Comparison of ENCODE assay signal across 17 mouse cellular contexts in the genomic region with DNA sequence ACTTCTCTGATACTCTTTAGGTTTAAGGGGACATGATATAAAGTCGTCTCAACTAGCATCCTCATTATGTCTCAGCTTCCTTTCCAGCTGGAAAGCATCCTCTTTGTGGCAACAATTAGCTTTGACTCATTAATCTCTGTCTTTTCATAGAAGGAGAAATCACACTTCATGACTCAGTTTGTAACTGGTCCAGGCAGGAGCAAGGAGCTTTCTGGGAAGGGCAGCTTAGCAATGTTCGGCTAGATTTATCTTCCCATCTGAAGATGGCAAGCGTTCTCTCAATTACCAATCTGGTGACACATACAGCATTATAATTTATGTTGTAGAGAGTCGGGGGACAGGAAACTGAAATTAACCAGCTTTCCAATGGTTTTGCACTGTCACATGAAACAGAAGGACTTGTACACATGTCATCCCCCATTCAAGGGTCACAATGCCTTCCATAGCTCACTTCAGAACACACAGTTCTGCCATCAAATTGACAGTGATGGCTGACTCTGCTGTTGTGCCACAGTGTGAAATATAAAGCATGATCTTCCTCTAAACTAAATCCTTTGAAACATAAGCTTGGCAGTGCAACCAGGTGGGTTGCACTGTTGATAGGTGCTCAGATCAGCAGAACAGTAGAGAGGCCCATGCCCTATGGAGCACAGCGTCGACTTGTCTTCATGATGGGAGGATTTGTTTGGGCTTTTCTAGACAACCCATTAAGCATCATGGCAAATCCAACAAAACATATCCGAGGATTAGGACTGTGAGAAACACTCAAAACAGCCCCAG.
"Had no signal": no experiment of that assay in that cellular context is flagged by ENCODE, and none has a peak within 500 bp of the region (broad histone marks: within the 10 kb centered on the region; RNA-seq: fewer than 3 reads in every experiment).

No protein-coding gene starts in this region.

- H3K4me3 ChIP-seq: lung, embryonic 15.5 days; megakaryocyte, embryonic 14.5 days; midbrain, embryonic 13.5 days; midbrain, embryonic 15.5 days; neural tube, embryonic 12.5 days had no signal

- H3K4me1 ChIP-seq: lung, embryonic 15.5 days; megakaryocyte, embryonic 14.5 days; midbrain, embryonic 13.5 days; midbrain, embryonic 15.5 days; neural tube, embryonic 12.5 days had no signal

- H3K9me3 ChIP-seq: lung, embryonic 15.5 days; midbrain, embryonic 15.5 days had no signal

- H3K27ac ChIP-seq: lung, embryonic 15.5 days; macrophage; midbrain, embryonic 13.5 days; midbrain, embryonic 15.5 days; neural tube, embryonic 12.5 days had no signal

- DNase-seq: lung, adult 2 months; lung, postnatal 14 days; lung, postnatal 36 days; right cerebral cortex, postnatal 14 days; right cerebral cortex, postnatal 4 days; spleen, adult 18-20 months; thymus, adult 18-20 months; thymus, postnatal 14 days; thymus, postnatal 36 days had no signal

- H3K9ac ChIP-seq: lung, embryonic 15.5 days; midbrain, embryonic 13.5 days; midbrain, embryonic 15.5 days; neural tube, embryonic 12.5 days had no signal

- H3K4me2 ChIP-seq: lung, embryonic 15.5 days; midbrain, embryonic 11.5 days; midbrain, embryonic 13.5 days; midbrain, embryonic 15.5 days; neural tube, embryonic 12.5 days had no signal

- H3K36me3 ChIP-seq: lung, embryonic 15.5 days; midbrain, embryonic 13.5 days; midbrain, embryonic 15.5 days; neural tube, embryonic 12.5 days had no signal

- ATAC-seq: lung, postnatal 0 days; midbrain, embryonic 13.5 days; midbrain, embryonic 15.5 days had no signal

- H3K27me3 ChIP-seq: lung, embryonic 15.5 days; megakaryocyte, embryonic 14.5 days; midbrain, embryonic 13.5 days; midbrain, embryonic 15.5 days; neural tube, embryonic 12.5 days had no signal
